Mouse (Mus musculus) lung, embryonic 15.5 days (tissue): ENCODE measurements around the gene Tchp. TPM values are rescaled to one million over a fixed set of nuclear protein-coding genes. Genes with fewer than 3 reads are reported as not detected.

Source experiments
- ATAC-seq: fragments of 200-750 bp; cut with Nextera tagmentation; 2 replicates; pipeline ENCODE4 v1.8.0; 2017; ENCODE audit warnings: moderate number of reproducible peaks, borderline replicate concordance; ENCODE audit not compliant: low FRiP score, low TSS enrichment; ENCODE audit errors: extremely low read depth
- H3K27ac ChIP-seq: fragments of 300-500 bp; sonication (generic); 2 replicates; pipeline ENCODE4 v1.5.1; 2015; ENCODE audit warnings: moderate library complexity, mild to moderate bottlenecking, inconsistent platforms
- H3K27me3 ChIP-seq: fragments of 300-500 bp; sonication (generic); 2 replicates; pipeline ENCODE4 v1.6.1; 2015; ENCODE audit warnings: inconsistent platforms
- H3K36me3 ChIP-seq: fragments of 300-500 bp; sonication (generic); 2 replicates; pipeline ENCODE4 v1.6.1; 2015; ENCODE audit warnings: inconsistent platforms
- H3K4me1 ChIP-seq: fragments of 300-500 bp; sonication (generic); 2 replicates; pipeline ENCODE4 v1.6.1; 2015; ENCODE audit warnings: inconsistent platforms
- H3K4me2 ChIP-seq: fragments of 300-500 bp; sonication (generic); 2 replicates; pipeline ENCODE4 v1.6.1; 2015; ENCODE audit warnings: inconsistent platforms, mild to moderate bottlenecking, moderate library complexity
- H3K4me3 ChIP-seq: fragments of 300-500 bp; sonication (generic); 2 replicates; pipeline ENCODE4 v1.5.1; 2015; ENCODE audit warnings: mild to moderate bottlenecking, inconsistent platforms
- H3K9ac ChIP-seq: fragments of 300-500 bp; sonication (generic); 2 replicates; pipeline ENCODE4 v1.6.1; 2015; ENCODE audit warnings: inconsistent platforms
- H3K9me3 ChIP-seq: fragments of 300-500 bp; sonication (generic); 2 replicates; pipeline ENCODE4 v1.6.1; 2016; ENCODE audit warnings: inconsistent platforms
- WGBS: fragments of 180-500 bp; shearing (Covaris S2); methylation state at CpG from one replicate; pipeline ENCODE4 v1.1.7; 2015; 5-methylcytosine and 5-hydroxymethylcytosine counted together
- polyA plus RNA-seq: library from polyadenylated mRNA; unstranded; fragments of >200 nt; fragmentation: Nextera tagmentation; extraction: Ambion mirVana; gene quantifications from 2 replicates; pipeline ENCODE4 v1.2.1, GENCODE M21; 2015

Gene Tchp
- polyA plus RNA-seq, 1 experiment from 2014 or later, result 12.8 TPM

- Histone ChIP-seq H3K27me3 (no peaks in the 10 kb centered on the region), H3K27ac (no peak overlapping the region), H3K9ac (no peak overlapping the region), H3K4me3 (no peak overlapping the region), H3K4me1 (no peaks in the 10 kb centered on the region), H3K9me3 (no peaks in the 10 kb centered on the region), H3K36me3 (peaks cover 86% of the 10 kb centered on the region), H3K4me2 (no peak overlapping the region)
- no peak for ATAC-seq
- 90% methylated on average over 8 of the region's 8 CpGs for WGBS
Observed at GRCm38 (mm10) chr5:114743697-114744090, 36.1 kb downstream of the Tchp start.

- Histone ChIP-seq H3K27ac (no peak overlapping the region), H3K4me1 (no peaks in the 10 kb centered on the region), H3K27me3 (no peaks in the 10 kb centered on the region), H3K4me3 (no peak overlapping the region), H3K9me3 (no peaks in the 10 kb centered on the region), H3K36me3 (peaks cover 82% of the 10 kb centered on the region), H3K4me2 (no peak overlapping the region), H3K9ac (no peak overlapping the region)
- ATAC-seq, result no peak
- 81% methylated on average over 5 of the region's 5 CpGs for WGBS
Observed at GRCm38 (mm10) chr5:114745581-114745980, 38.0 kb downstream of the Tchp start.

- H3K27me3 ChIP-seq, result no peaks in the 10 kb centered on the region
- H3K9ac ChIP-seq, result no peak overlapping the region
- H3K4me3 ChIP-seq, result no peak overlapping the region
- H3K27ac ChIP-seq, result no peak overlapping the region
- H3K36me3 ChIP-seq, result peaks cover 87% of the 10 kb centered on the region
- H3K9me3 ChIP-seq, result no peaks in the 10 kb centered on the region
- no peak overlapping the region for H3K4me2 ChIP-seq
- WGBS, result 93% methylated on average over 4 of the region's 4 CpGs
- ATAC-seq, result no peak
- no peaks in the 10 kb centered on the region for H3K4me1 ChIP-seq
Observed at GRCm38 (mm10) chr5:114746886-114747285, 39.3 kb downstream of the Tchp start.

GRCm38 (mm10) chr5:114747521-114747920 is 40.0 kb downstream of the Tchp start:
- Histone ChIP-seq H3K27me3 (no peaks in the 10 kb centered on the region), H3K9me3 (no peaks in the 10 kb centered on the region), H3K36me3 (peaks cover 86% of the 10 kb centered on the region), H3K9ac (no peak overlapping the region), H3K4me3 (no peak overlapping the region), H3K4me2 (no peak overlapping the region), H3K27ac (no peak overlapping the region), H3K4me1 (no peaks in the 10 kb centered on the region)
- 90% methylated on average over 5 of the region's 5 CpGs for WGBS
- ATAC-seq, result no peak

DNA sequence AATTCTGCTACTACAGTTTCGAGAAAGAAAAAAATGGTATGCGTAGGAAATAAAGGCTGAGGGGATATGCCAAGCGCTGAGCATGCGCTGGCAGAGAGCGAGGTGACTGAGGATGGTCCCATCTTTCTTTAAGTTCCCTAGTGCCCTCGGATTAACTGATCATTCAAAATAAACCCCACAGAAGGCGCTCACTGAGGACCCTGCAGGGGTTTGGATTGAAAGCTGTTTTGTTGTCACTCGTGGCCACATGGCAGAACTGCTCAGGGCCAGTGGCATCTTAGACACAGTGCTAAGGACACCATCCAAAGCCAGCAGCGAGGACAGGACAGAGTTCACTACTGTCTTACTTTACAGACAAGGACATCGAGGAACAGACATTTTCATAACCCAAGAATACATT is 42.8 kb downstream of the Tchp start:
- Histone ChIP-seq H3K4me2 (no peak overlapping the region), H3K4me3 (no peak overlapping the region), H3K27ac (no peak overlapping the region), H3K36me3 (peaks cover 84% of the 10 kb centered on the region), H3K9ac (no peak overlapping the region), H3K9me3 (no peaks in the 10 kb centered on the region), H3K27me3 (no peaks in the 10 kb centered on the region), H3K4me1 (no peaks in the 10 kb centered on the region)
- no peak for ATAC-seq
- WGBS, result 90% methylated on average over 10 of the region's 10 CpGs

GRCm38 (mm10) chr5:114752397-114752796 is 44.8 kb downstream of the Tchp start:
- ATAC-seq, result no peak
- Histone ChIP-seq H3K4me3 (no peak overlapping the region), H3K9me3 (no peaks in the 10 kb centered on the region), H3K4me1 (no peaks in the 10 kb centered on the region), H3K27me3 (no peaks in the 10 kb centered on the region), H3K4me2 (no peak overlapping the region), H3K36me3 (peaks cover 87% of the 10 kb centered on the region), H3K9ac (no peak overlapping the region), H3K27ac (no peak overlapping the region)
- 89% methylated on average over 10 of the region's 10 CpGs for WGBS

DNA sequence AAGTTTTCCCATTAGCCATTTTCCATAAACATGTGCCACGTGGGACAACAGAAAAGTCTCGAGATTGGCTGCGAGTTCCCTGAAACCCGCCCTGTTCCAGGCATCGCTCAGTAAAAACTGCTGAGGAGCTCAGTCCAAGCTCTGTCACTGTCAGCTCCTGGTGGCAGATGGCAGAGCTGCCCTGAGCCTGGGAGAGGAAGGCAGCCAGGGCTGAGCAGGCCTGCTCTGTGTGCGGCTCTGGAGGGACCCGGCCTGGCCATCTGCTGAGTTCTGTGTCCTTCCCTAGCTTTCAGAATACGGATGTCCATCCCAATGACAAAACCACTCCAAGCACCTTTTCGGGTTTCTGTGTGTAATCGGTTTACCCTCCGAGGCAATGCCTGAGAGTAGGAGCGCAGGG is 45.8 kb downstream of the Tchp start:
- Histone ChIP-seq H3K27me3 (no peaks in the 10 kb centered on the region), H3K9me3 (no peaks in the 10 kb centered on the region), H3K4me1 (no peaks in the 10 kb centered on the region), H3K4me2 (no peak overlapping the region), H3K27ac (no peak overlapping the region), H3K36me3 (peaks cover 83% of the 10 kb centered on the region), H3K4me3 (no peak overlapping the region), H3K9ac (no peak overlapping the region)
- 87% methylated on average over 12 of the region's 12 CpGs for WGBS
- ATAC-seq, result no peak

- Histone ChIP-seq H3K27ac (no peak overlapping the region), H3K9me3 (no peaks in the 10 kb centered on the region), H3K36me3 (peaks cover 87% of the 10 kb centered on the region), H3K4me2 (no peak overlapping the region), H3K9ac (no peak overlapping the region), H3K27me3 (no peaks in the 10 kb centered on the region), H3K4me3 (no peak overlapping the region), H3K4me1 (no peaks in the 10 kb centered on the region)
- WGBS, result 90% methylated on average over 5 of the region's 5 CpGs
- no peak for ATAC-seq
Observed at GRCm38 (mm10) chr5:114759536-114760090, 52.1 kb downstream of the Tchp start.

DNA sequence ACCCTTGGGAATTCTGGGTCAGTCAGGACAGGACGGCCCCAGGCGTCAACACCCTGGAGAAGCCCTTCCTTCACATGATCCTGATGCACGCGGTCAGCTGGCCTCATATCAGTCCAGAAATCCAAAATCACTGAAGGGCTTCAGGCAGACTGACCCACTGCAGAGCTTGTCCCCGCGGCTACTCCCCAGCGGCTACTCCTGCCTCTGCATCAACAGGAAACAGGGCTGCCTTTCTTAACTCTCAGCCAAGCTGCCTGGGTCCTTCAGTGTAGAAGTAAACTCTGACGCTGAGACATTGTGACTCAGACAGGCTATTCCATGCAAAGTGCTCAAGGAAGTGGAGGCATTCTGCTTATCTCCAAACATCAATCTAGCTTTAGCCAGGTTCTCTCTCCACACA is 54.4 kb downstream of the Tchp start:
- Histone ChIP-seq H3K27ac (no peak overlapping the region), H3K36me3 (peaks cover 82% of the 10 kb centered on the region), H3K9ac (no peak overlapping the region), H3K4me1 (no peaks in the 10 kb centered on the region), H3K9me3 (no peaks in the 10 kb centered on the region), H3K27me3 (no peaks in the 10 kb centered on the region), H3K4me2 (no peak overlapping the region), H3K4me3 (no peak overlapping the region)
- ATAC-seq, result no peak
- 57% methylated on average over 8 of the region's 8 CpGs for WGBS

DNA sequence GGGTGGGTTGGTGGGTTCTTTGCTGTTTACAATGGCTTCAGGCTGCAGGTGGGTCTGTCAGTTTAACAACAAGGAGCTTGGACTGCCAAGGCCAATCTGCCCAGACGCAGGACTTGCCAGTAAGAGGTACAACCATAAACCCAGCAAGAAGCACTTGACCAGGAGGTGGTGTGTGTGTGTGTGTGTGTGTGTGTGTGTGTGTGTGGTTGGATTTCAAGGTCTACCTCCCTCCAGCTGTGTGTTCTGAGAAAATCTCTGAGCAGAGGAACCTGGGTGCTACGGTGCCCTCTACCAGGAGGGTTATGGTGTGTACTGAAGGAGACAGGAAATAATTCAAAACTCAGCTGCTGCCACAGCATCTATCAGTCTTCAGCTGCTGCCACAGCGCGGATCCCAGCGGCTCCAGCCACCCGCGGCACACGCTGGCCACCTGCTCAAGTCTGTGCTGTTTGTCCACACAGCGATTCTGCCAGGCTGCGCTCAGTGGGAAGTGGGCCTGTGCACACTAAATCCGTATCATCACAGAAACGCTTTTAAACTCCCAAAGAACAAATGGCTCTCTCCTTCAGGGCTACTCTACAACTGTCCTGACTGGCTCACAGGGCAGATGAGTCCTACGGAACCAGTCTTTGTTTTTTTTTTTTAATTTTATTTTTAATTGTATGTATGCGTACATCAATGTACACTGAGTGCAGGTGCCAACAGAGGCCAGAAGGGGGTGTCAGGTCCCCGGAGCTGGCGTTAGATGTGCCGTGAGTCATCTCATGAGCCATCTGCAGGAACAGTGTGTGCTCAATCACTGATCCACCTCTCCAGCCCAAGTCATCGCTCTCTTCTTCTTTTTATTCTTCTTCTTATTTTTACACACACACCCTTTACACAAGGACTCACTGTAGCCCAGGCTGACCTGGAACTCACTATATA is 57.5 kb downstream of the Tchp start:
- no peak overlapping the region for H3K4me2 ChIP-seq
- H3K36me3 ChIP-seq, result peaks cover 57% of the 10 kb centered on the region
- peaks cover 2% of the 10 kb centered on the region; the same call in 1 of the 2 replicates for H3K4me1 ChIP-seq
- no peak overlapping the region for H3K27ac ChIP-seq
- H3K4me3 ChIP-seq, result no peak overlapping the region
- no peak overlapping the region for H3K9ac ChIP-seq
- ATAC-seq, result no peak
- H3K9me3 ChIP-seq, result no peaks in the 10 kb centered on the region
- 82% methylated on average over 18 of the region's 18 CpGs for WGBS
- no peaks in the 10 kb centered on the region for H3K27me3 ChIP-seq

DNA sequence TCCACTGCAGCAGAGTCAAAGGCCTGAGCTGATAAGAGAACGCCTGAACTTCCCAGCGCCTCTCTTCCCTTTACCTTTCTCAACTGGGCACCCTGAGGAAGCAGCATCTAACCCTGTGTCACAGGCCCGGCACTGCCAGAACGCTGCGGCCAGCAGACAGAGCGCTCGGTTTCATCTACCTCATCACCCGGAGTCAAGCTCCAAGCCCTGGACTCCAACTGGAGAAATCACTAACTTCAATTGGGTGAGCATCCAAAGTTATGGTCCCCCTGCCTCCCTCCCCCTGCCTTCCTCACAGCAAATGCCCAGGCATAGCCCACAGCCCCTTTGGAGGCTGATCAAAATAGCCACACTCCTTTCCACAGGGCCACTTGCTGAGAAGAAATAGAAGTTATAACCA is 59.1 kb downstream of the Tchp start:
- Histone ChIP-seq H3K36me3 (peaks cover 41% of the 10 kb centered on the region), H3K27me3 (no peaks in the 10 kb centered on the region)
- ATAC-seq, result no peak

GRCm38 (mm10) chr5:114767185-114767584 is 59.6 kb downstream of the Tchp start:
- H3K9me3 ChIP-seq, result no peaks in the 10 kb centered on the region
- no peak overlapping the region for H3K9ac ChIP-seq
- peaks cover 36% of the 10 kb centered on the region for H3K36me3 ChIP-seq
- H3K4me1 ChIP-seq, result peaks cover 17% of the 10 kb centered on the region
- H3K27ac ChIP-seq, result no peak overlapping the region
- WGBS, result 84% methylated on average over 7 of the region's 7 CpGs
- ATAC-seq, result no peak
- no peak overlapping the region for H3K4me3 ChIP-seq
- no peak overlapping the region for H3K4me2 ChIP-seq
- no peaks in the 10 kb centered on the region for H3K27me3 ChIP-seq

More for the DNA sequence above, 59.1 kb downstream of the Tchp start:
- WGBS, result 86% methylated on average over 8 of the region's 8 CpGs
- H3K9me3 ChIP-seq, result no peaks in the 10 kb centered on the region
- no peak overlapping the region for H3K9ac ChIP-seq
- no peak overlapping the region for H3K27ac ChIP-seq
- H3K4me3 ChIP-seq, result no peak overlapping the region
- no peak overlapping the region for H3K4me2 ChIP-seq
- H3K4me1 ChIP-seq, result peaks cover 12% of the 10 kb centered on the region
